Mouse (Mus musculus): ENCODE measurements around the gene Ppm1g. TPM values are rescaled to one million over a fixed set of nuclear protein-coding genes. Genes with fewer than 3 reads are reported as not detected.
A peak's percentile ranks its signal among the peaks of the same experiment; 100 is the strongest.

Ppm1g gene
- polyA plus RNA-seq, 1 experiment, result 429 TPM

- Histone ChIP-seq H3K4me1 (ENCODE audit: control insufficient read depth, insufficient read depth, low read length) (peaks cover 13% of the 10 kb centered on the region), H3K36me3 (ENCODE audit: control insufficient read depth, insufficient read depth, low read length) (peaks cover 1% of the 10 kb centered on the region; the same call in 1 of the 2 replicates), H3K27ac (ENCODE audit: control insufficient read depth, insufficient read depth, low read depth, low read length) (peak overlapping the region; percentile 89), H3K4me3 (ENCODE audit: control insufficient read depth, low read depth, low read length) (peak overlapping the region; percentile 88), H3K27me3 (ENCODE audit: control insufficient read depth, insufficient read depth, low read length) (no peaks in the 10 kb centered on the region)
- TF ChIP-seq CTCF (IDR thresholded peaks at IDR 0.05; ENCODE audit: control insufficient read depth, insufficient read depth, insufficient replicate concordance, low read depth, low read length) (no peak), POLR2A (IDR thresholded peaks at IDR 0.05; ENCODE audit: control insufficient read depth, low read depth, low read length) (no peak)
Observed at GRCm38 (mm10) chr5:31241522-31242034, 21.1 kb upstream of the Ppm1g start.

- no peak for TF ChIP-seq CTCF (IDR thresholded peaks at IDR 0.05; ENCODE audit: control insufficient read depth, insufficient read depth, insufficient replicate concordance, low read depth, low read length)
- TF ChIP-seq POLR2A (IDR thresholded peaks at IDR 0.05; ENCODE audit: control insufficient read depth, low read depth, low read length), result peak; percentile 95
- peak within 1 kb of the TSS; percentile 92 for H3K27ac ChIP-seq (ENCODE audit: control insufficient read depth, insufficient read depth, low read depth, low read length)
- H3K36me3 ChIP-seq (ENCODE audit: control insufficient read depth, insufficient read depth, low read length), result peaks cover 1% of the 10 kb centered on the region; the same call in 1 of the 2 replicates
- peak within 1 kb of the TSS; percentile 88 for H3K4me3 ChIP-seq (ENCODE audit: control insufficient read depth, low read depth, low read length)
- peaks cover 13% of the 10 kb centered on the region for H3K4me1 ChIP-seq (ENCODE audit: control insufficient read depth, insufficient read depth, low read length)
- H3K27me3 ChIP-seq (ENCODE audit: control insufficient read depth, insufficient read depth, low read length), result no peaks in the 10 kb centered on the region
Observed at GRCm38 (mm10) chr5:31240637-31241521, 20.4 kb upstream of the Ppm1g start, which contains the start of the genes Nrbp1 and Gm9970. Nrbp1 (plus strand) TSS chr5:31240864. Gm9970 (minus strand) TSS chr5:31241232.

- Histone ChIP-seq H3K4me3 (ENCODE audit: control insufficient read depth, low read depth, low read length) (no peak overlapping the region), H3K4me1 (ENCODE audit: control insufficient read depth, insufficient read depth, low read length) (no peaks in the 10 kb centered on the region), H3K36me3 (ENCODE audit: control insufficient read depth, insufficient read depth, low read length) (no peaks in the 10 kb centered on the region), H3K27ac (ENCODE audit: control insufficient read depth, insufficient read depth, low read depth, low read length) (no peak overlapping the region), H3K27me3 (ENCODE audit: control insufficient read depth, insufficient read depth, low read length) (no peaks in the 10 kb centered on the region)
- TF ChIP-seq POLR2A (IDR thresholded peaks at IDR 0.05; ENCODE audit: control insufficient read depth, low read depth, low read length) (no peak), CTCF (IDR thresholded peaks at IDR 0.05; ENCODE audit: control insufficient read depth, insufficient read depth, insufficient replicate concordance, low read depth, low read length) (no peak)
Observed at GRCm38 (mm10) chr5:31226641-31227040, 6.2 kb upstream of the Ppm1g start.

- no peaks in the 10 kb centered on the region for H3K27me3 ChIP-seq (ENCODE audit: control insufficient read depth, insufficient read depth, low read length)
- no peaks in the 10 kb centered on the region for H3K4me1 ChIP-seq (ENCODE audit: control insufficient read depth, insufficient read depth, low read length)
- no peak overlapping the region for H3K27ac ChIP-seq (ENCODE audit: control insufficient read depth, insufficient read depth, low read depth, low read length)
- H3K36me3 ChIP-seq (ENCODE audit: control insufficient read depth, insufficient read depth, low read length), result no peaks in the 10 kb centered on the region
- H3K4me3 ChIP-seq (ENCODE audit: control insufficient read depth, low read depth, low read length), result peak overlapping the region; percentile 46
- no peak for TF ChIP-seq POLR2A (IDR thresholded peaks at IDR 0.05; ENCODE audit: control insufficient read depth, low read depth, low read length)
- no peak for TF ChIP-seq CTCF (IDR thresholded peaks at IDR 0.05; ENCODE audit: control insufficient read depth, insufficient read depth, insufficient replicate concordance, low read depth, low read length)
Observed at GRCm38 (mm10) chr5:31222696-31223095, 2.2 kb upstream of the Ppm1g start.

GRCm38 (mm10) chr5:31221304-31221945, 938 bp upstream of the Ppm1g start:
- no peaks in the 10 kb centered on the region for H3K4me1 ChIP-seq (ENCODE audit: control insufficient read depth, insufficient read depth, low read length)
- peak overlapping the region; percentile 99 for H3K4me3 ChIP-seq (ENCODE audit: control insufficient read depth, low read depth, low read length)
- TF ChIP-seq CTCF (IDR thresholded peaks at IDR 0.05; ENCODE audit: control insufficient read depth, insufficient read depth, insufficient replicate concordance, low read depth, low read length) (no peak), POLR2A (IDR thresholded peaks at IDR 0.05; ENCODE audit: control insufficient read depth, low read depth, low read length) (no peak)
- H3K36me3 ChIP-seq (ENCODE audit: control insufficient read depth, insufficient read depth, low read length), result no peaks in the 10 kb centered on the region
- peak overlapping the region; percentile 100 for H3K27ac ChIP-seq (ENCODE audit: control insufficient read depth, insufficient read depth, low read depth, low read length)
- H3K27me3 ChIP-seq (ENCODE audit: control insufficient read depth, insufficient read depth, low read length), result no peaks in the 10 kb centered on the region

GRCm38 (mm10) chr5:31219911-31220447, 508 bp downstream of the Ppm1g start:
- TF ChIP-seq CTCF (IDR thresholded peaks at IDR 0.05; ENCODE audit: control insufficient read depth, insufficient read depth, insufficient replicate concordance, low read depth, low read length), result no peak
- TF ChIP-seq POLR2A (IDR thresholded peaks at IDR 0.05; ENCODE audit: control insufficient read depth, low read depth, low read length), result no peak
- Histone ChIP-seq H3K4me3 (ENCODE audit: control insufficient read depth, low read depth, low read length) (peak overlapping the region; percentile 99), H3K36me3 (ENCODE audit: control insufficient read depth, insufficient read depth, low read length) (no peaks in the 10 kb centered on the region), H3K27me3 (ENCODE audit: control insufficient read depth, insufficient read depth, low read length) (no peaks in the 10 kb centered on the region), H3K4me1 (ENCODE audit: control insufficient read depth, insufficient read depth, low read length) (no peaks in the 10 kb centered on the region), H3K27ac (ENCODE audit: control insufficient read depth, insufficient read depth, low read depth, low read length) (peak overlapping the region; percentile 99)

GRCm38 (mm10) chr5:31219474-31219873, 1.0 kb downstream of the Ppm1g start:
- Histone ChIP-seq H3K36me3 (ENCODE audit: control insufficient read depth, insufficient read depth, low read length) (no peaks in the 10 kb centered on the region), H3K4me1 (ENCODE audit: control insufficient read depth, insufficient read depth, low read length) (no peaks in the 10 kb centered on the region), H3K27me3 (ENCODE audit: control insufficient read depth, insufficient read depth, low read length) (no peaks in the 10 kb centered on the region), H3K4me3 (ENCODE audit: control insufficient read depth, low read depth, low read length) (peak overlapping the region; percentile 99), H3K27ac (ENCODE audit: control insufficient read depth, insufficient read depth, low read depth, low read length) (peak overlapping the region; percentile 99)
- no peak for TF ChIP-seq CTCF (IDR thresholded peaks at IDR 0.05; ENCODE audit: control insufficient read depth, insufficient read depth, insufficient replicate concordance, low read depth, low read length)
- no peak for TF ChIP-seq POLR2A (IDR thresholded peaks at IDR 0.05; ENCODE audit: control insufficient read depth, low read depth, low read length)
